Mouse (Mus musculus) WW6 (cell line): ENCODE measurements around the gene Pign.
A peak's percentile ranks its signal among the peaks of the same experiment; 100 is the strongest.

Source experiments
- DNase-seq: peaks from one replicate; pipeline ENCODE4 v3.0.0-alpha.2; 2013; ENCODE audit warnings: low read depth, low spot score

The Pign gene

GRCm38 (mm10) chr1:105663171-105663961, at the start of gene Pign, which contains the start of gene Relch:
Gene Pign (minus strand): TSS chr1:105663677.
Gene Relch (plus strand): TSS chr1:105663861.
- DNase-seq: peak; percentile 96

GRCm38 (mm10) chr1:105712822-105713221, 49.3 kb upstream of the Pign start:
- DNase-seq: no peak

- DNase-seq: no peak
These were observed 47.8 kb upstream of the Pign start for GRCm38 (mm10) chr1:105711227-105711626.

DNA sequence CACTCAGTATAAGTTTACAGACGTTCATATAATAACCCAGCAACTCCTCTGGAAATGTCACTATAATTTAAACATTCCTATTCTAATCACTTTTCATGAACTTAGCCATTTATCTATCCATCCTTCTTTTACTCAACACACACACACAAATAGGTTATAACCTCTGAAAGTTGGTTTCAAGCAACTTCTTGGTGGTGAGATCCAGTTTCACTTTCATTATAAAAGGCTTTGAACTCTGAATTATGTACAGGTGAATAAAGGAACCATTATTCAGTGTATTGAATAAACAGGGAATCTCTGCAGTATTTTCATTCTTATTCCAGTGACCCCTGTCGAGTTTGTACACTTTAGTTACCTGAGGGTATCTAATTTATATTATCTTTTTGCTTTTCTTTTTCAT, 45.9 kb upstream of the Pign start:
- no peak for DNase-seq

DNA sequence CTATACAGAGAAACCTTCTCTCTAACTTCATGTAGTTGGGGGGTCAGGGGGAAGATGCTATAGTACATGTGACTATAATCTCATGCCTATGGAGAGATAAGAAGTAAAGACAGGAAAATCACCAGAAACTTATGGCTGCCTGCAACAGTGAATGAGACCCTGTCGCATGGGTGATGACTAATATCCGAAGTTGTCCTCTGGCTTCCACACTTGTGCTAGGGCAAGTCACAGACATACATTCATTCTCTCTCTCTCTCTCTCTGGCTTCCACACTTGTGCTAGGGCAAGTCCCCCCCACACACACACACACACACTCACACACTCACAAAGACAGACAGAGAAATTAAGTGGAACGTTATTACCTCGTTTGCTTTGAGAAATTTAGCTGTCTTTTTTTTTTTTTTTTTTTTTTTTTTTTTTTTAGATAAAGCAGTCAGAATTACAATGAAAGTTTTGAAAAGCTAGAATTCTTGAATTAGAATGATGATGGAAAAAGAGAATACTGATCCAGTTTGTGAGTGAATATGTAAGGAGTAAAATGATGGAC, 37.6 kb upstream of the Pign start:
- DNase-seq: no peak

DNA sequence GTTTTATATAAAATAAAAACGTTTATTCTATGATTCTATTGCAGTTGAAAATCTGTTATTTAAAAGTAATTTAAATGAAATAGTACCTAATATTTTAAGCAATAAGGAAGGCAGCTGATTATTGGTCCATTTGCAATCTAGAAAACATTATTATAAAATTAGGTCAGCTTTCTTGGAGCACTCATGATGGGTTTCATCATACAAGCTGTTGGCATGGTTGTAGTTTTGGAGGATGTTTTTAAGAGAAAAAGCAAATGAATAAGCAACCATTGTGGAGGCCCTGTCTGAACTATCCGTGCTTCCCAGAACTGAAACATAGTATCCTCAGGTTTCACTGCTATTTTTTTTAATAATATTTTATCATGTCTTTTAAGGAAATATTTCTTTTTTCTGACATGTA, 32.1 kb upstream of the Pign start:
- no peak for DNase-seq

- no peak for DNase-seq
These were observed 22.0 kb upstream of the Pign start for GRCm38 (mm10) chr1:105685501-105685900.

- DNase-seq: no peak
These were observed 17.1 kb upstream of the Pign start for GRCm38 (mm10) chr1:105680587-105680986.

- DNase-seq: no peak
These were observed 11.3 kb upstream of the Pign start for GRCm38 (mm10) chr1:105674763-105675162.

- no peak for DNase-seq
These were observed 6.2 kb upstream of the Pign start for GRCm38 (mm10) chr1:105669700-105670099.

DNA sequence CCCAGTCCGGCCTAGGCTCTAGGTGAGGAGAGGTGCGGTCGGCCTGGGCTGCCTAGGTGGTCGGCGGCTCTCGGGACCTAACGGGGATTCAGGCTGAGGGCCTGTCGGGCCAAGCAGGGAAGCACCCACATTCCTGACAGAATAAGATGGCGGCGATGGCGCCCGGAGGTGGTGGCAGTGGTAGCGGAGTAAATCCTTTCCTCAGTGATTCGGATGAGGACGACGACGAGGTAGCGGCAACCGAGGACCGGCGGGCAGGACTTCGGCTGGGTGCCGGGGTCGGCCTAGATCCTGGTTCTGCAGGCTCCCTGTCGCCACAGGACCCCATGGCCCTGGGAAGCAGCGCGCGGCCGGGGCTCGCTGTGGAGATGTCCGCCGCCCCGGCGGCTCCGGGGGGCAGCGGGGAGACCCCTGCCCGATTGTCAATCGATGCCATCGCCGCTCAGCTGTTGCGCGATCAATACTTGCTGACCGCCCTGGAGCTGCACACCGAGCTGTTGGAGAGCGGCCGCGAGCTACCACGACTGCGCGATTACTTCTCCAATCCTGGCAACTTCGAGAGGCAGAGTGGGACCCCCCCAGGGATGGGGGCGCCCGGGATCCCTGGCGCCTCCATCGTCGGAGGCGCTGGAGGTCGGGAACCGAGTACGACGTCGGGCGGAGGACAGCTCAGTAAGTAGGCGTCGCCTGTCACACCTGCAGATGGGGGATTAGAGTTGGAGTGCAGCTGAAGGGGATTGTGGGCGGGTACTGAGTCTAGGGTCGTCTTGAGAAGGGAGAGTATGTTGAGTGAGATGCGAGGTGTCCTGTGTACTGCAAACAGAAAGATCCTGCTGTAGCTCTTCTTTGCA, 710 bp upstream of the Pign start:
- no peak for DNase-seq

GRCm38 (mm10) chr1:105662820-105663170, 682 bp downstream of the Pign start:
- no peak for DNase-seq

GRCm38 (mm10) chr1:105660015-105660414, 3.5 kb downstream of the Pign start:
- DNase-seq: no peak

DNA sequence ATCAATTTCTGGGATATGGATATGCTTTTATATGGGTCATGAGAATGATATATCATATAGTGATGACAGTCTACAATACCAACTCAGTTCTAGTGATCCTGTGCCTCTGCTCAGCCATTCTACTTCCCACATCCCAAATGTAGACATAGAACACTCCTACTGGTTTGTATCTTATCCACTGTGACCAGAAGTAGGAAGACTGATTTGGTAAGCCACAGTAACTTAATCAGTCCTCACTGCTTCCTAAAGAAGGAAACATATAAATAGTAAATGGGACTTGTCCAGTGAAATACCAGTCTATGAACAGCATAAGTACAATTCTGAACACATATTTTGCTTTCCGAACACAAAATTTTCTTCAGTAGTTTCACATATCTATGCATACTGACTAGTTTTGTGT, 9.5 kb downstream of the Pign start:
- DNase-seq: no peak

DNA sequence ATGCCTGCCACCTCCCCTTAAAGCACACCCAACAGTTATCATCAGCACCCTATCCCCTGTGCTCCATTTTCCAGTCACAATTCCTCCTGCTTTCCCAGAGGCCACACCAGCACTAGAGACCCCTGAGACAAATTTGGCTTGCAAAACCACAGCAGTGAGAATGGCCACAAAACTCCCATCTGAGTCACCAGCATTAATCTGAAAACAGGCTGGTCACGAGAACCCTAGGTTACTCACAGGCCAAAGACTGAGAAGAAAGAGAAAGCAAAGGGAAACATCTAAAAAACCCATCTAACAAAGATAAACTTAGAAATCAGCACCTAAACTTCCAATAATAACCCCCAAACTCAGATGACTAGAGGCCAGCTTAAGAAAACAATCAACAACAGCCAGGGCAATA, 12.8 kb downstream of the Pign start:
- DNase-seq: no peak

DNA sequence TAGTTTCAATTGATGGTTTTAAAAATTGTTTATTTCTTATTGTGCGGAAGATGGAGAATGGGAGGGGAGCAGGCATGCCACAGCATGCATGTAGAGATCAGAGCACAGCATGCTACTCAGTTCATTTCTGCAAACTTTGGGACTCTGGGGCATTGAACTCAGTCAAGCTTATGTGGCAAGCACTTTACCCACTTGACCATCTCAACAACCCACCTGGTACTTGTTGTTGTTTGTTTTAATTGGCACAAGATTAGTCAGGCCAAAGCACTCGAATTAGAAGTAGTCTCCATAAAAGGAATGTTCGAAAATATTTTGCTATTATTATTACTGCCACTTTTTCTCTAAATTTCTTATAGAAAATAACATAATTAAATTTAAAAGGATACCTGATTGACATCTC, 19.4 kb downstream of the Pign start:
- no peak for DNase-seq

GRCm38 (mm10) chr1:105630481-105630880, 33.0 kb downstream of the Pign start:
- no peak for DNase-seq

GRCm38 (mm10) chr1:105589673-105590072, 73.8 kb downstream of the Pign start:
- no peak for DNase-seq

DNA sequence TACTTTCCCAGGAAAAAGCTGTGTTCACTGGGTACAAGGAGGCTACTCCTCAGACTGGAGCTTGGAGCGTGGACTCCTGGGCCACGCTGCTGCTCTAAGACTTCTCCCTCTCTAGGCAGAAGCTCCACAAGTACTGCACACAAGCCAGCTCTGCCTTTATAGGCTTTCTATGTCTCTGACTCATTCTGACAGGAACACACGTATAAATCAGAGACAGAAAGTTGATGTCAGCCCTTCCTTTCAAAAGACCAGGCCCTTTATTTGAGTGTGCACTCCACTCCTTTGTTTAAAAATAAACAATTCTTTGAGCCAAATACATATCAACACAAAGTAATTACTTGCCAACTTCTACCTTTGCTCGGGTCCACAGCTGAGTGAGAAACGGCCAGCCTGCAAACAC, 74.8 kb downstream of the Pign start:
- no peak for DNase-seq

DNA sequence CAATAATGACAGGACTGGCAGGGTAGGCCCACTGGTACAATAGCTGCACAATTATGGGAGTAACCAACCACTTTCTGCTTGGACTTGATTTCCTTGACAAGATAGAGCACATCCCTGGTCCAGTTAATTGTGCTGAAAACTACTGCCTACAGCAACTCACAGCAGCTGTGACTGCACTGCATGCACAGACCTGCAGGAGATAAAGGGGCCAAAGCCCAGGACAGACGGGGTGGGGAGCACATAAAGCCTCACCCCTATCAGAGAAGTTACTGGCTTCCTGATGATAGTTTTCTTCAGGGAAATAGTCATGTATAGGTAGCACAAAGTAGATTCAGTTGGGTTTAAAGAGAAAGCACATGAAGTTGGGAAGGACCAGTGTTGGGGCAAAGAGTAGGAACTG, 80.7 kb downstream of the Pign start:
- DNase-seq: no peak

DNA sequence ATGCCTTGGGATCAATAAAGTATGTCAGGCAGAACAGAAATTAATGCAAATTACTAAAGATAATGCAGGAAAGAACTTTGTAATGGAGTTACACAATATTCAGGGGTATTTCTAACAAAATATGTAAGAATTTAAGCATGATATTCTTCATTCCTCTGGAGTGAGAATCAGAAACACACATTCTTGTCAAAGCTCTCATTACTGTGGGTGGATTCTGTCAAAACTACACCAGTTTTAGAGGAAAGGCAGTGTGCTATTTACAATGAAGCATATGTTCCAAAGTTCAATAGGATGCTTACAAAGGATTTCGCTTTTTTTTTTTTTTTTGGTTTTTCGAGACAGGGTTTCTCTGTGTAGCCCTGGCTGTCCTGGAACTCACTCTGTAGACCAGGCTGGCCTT, 82.6 kb downstream of the Pign start:
- no peak for DNase-seq

DNA sequence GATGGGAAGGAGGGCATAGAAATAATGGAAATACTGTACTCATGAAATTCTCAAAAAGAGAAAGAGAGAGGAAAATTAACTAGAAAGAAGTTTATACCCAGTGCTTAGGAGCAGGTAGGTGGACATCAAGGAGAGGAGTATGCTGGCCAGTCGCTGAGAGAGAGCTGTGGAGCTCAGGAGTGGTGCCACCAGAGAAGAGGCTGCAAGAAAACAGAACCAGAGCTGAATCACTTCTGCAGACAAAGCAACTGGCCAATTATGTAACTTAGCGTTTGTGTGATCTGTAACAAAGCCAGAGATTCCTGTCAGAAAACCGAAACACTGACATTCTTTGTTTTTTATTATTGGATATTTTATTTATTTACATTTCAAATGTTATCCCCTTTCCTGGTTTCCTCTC, 97.4 kb downstream of the Pign start:
- DNase-seq: no peak

DNA sequence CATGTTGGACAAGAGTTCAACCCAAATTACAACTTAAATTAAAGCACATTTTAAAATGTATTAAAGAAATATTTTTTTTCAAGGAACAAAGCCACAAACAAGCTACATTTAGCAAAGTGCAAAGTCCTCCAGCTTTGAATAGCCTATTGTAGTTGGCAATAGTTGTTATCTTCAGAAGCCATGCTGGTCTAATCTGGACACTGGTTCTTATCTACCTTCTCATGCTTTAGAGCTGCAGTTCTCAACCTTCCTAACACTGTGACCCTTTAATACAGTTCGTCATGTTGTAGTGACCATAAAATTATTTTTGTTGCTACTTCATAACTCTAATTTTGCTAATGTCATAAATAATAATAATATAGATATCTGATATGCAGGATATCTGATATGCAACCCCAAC, 99.2 kb downstream of the Pign start:
- DNase-seq: no peak
